Mouse (Mus musculus) spleen, postnatal 0 days (tissue): Measurements from ENCODE around the gene Bard1. TPM values are rescaled to one million over a fixed set of nuclear protein-coding genes. Genes with fewer than 3 reads are reported as not detected.

Experiments used
- polyA plus RNA-seq: library from polyadenylated mRNA; unstranded; fragments of >200 nt; fragmentation: Nextera tagmentation; extraction: Ambion mirVana; gene quantifications from 2 replicates; pipeline ENCODE4 v1.2.1, GENCODE M21; 2015

Gene Bard1
- 4.6 and 5.0 TPM in 2 replicates for polyA plus RNA-seq

DNA sequence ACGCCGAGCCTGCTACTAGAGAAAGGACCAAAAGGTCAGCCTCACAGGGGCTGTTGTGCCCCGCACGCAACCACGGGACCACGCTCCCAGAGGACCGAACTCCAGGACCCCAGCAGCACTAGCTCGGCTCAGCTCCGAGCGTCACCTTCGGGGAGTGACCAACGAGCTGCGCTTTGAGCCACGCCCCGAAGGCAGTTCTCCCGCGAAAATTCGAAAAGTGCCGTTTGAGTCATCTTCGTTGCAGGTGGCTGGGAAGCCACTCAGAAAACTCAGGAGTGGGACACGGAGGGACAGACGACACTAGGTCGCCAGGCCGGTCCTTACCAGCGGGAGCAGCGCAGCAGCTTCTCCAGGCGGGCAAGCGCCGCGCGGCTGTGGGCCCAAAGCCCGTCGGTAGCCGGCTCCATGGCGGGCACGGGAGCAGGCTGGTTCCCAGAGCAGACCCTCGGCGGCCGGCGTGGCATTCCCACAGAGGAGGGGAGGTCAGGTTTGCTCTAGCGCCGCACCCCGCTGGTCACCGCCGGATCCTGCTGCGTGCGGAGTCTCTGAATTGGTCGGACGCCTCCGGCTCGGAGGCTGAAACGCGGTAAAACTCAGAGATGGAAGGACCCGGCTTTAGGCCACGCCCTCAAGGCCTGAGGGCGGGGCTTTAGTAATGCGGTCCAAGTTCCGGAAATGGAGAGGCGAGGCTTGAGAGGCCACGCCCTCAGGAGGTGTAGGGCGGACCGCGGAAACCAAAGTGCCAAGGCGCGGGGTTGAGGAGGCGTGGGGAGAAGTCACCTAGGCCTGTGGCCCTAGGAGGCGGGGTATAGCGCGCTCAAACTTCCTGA, at the start of gene Bard1:
Gene Bard1 (minus strand): TSS at position 803 of the 830 bp plus-strand sequence.

